Mouse (Mus musculus) c-Kit-positive CD71-positive TER-119-negative erythroid progenitor cells, embryonic 14.5 days (primary cell): ENCODE data around the gene Tspan1.

ENCODE experiments used
- DNase-seq: peaks from one replicate; pipeline ENCODE4 v3.0.0-alpha.2; 2013; ENCODE audit warnings: low read depth

Tspan1 gene

GRCm38 (mm10) chr4:116167404-116167803, at the start of gene Tspan1:
Gene Tspan1 (minus strand): TSS chr4:116167601.
- no peak for DNase-seq

DNA sequence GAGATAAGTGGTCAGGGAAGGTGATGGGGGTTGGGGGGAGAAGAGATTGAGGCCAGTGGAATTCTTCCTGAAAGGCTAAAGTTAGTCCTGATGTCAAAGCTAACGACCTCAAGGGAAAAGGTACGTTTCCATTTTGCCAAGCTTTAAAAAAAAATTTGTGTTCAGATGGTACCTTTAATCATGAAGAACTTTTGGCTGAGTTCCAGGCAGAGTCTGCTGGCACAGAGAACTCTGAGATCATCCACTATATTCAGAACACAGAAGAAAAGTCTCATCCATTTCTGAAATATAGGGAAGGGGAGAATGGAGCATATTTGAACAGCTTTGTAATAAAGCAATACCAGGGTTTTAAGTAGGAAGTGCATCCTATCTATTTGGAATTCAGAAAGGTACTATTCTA, 49.6 kb upstream of the Tspan1 start:
- no peak for DNase-seq

GRCm38 (mm10) chr4:116215895-116216605, 48.6 kb upstream of the Tspan1 start:
- DNase-seq: no peak

- DNase-seq: no peak
These were observed 41.5 kb upstream of the Tspan1 start for GRCm38 (mm10) chr4:116208891-116209290.

- DNase-seq: no peak
These were observed 39.1 kb upstream of the Tspan1 start for GRCm38 (mm10) chr4:116206531-116206930.

GRCm38 (mm10) chr4:116204422-116204821, 37.0 kb upstream of the Tspan1 start:
- no peak for DNase-seq

- no peak for DNase-seq
These were observed 31.0 kb upstream of the Tspan1 start for GRCm38 (mm10) chr4:116198422-116198821.

DNA sequence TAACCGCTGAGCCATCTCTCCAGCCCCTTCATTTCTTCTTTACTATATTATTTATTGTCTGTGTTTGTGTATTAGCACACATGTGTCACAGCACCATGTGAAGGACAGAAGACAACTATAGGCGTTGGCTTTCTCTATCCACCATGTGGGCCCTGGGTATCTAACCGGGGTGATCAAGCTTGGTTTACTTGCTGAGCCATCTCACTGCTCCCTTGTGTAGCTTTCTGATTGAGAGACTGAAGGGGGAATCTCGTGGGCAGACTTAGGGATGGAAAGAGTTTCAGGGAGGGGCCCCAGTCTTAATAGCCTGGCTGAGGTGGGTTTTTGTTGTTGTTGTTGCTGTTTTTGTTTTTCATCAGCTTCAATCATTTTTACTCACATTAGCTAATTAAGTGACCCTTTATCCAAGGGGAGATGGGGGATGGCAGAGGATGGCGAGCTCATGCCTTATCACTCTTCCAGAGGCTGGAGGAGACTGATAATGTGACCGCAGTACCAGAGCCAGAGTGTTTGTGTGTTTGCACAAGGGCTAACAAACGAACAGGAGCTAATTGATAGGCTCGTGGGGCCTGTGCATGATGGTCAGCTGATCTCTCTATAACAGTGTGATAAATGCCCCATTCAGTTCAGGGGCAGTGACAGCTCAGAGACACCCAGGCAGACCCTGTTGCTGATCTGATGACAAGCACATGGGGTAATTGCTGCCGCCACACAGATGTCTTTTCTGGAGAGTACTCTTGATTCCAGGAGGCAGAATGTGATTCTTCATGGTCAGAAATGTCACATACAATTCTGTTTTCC, 26.4 kb upstream of the Tspan1 start:
- DNase-seq: peak; percentile 72

- no peak for DNase-seq
These were observed 25.0 kb upstream of the Tspan1 start for GRCm38 (mm10) chr4:116192286-116192835.

DNA sequence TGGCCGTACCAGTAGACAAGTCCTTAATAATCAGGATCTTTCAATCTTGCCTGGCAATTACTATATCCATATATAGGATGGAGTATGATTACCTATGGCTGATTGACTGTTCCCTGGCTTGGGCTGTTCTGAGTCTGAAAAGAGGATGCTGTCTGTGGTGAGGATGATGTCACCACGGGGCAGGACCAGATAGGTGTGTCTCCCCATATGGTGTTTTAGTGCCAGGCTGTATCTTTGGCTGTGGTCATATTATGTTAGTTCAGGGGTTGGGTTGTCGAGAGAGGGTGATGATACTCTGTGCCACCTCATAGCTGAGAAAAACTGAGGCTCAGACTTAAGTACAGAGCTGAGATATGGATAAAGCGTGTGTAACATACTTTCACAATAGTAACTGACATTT, 17.7 kb upstream of the Tspan1 start:
- DNase-seq: no peak

DNA sequence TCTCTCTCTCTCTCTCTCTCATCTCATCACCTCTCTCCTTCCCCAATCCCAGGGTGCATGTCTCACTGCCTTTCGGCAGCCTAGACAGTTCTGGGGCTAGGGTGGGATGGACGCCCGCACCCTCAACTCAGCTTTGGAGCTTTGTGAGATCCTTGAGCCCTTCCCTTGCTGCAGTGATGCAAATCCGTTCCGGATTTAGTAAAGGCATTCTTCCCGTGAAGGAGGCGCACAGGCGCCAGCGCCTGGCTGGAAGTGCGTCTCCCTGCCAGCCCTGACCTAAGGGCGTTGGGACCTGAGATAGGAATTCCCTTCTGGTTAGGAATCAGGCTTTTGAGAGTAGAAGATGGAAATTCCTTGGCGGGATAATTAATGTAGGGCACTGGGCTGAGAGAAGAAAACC, 15.3 kb upstream of the Tspan1 start:
- no peak for DNase-seq

DNA sequence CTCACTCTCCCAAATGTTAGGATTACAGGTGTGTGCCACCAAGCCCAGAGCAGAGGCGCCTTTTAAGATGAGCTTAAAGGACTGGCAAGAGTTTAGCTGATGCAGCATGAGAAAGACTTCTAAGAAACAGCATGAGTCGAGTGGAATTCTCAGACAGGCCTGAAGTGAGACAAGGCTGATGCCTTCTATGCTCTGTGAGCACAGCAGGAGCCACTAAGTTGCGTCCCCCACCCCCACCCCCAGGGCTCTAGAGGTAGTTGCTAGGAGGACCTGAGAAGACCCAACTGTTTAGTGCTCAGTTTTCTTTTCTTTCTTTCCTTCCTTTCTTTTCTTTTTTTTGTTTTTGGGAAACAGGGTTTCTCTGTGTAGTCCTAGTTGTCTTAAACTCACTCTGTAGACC, 14.7 kb upstream of the Tspan1 start:
- no peak for DNase-seq

DNA sequence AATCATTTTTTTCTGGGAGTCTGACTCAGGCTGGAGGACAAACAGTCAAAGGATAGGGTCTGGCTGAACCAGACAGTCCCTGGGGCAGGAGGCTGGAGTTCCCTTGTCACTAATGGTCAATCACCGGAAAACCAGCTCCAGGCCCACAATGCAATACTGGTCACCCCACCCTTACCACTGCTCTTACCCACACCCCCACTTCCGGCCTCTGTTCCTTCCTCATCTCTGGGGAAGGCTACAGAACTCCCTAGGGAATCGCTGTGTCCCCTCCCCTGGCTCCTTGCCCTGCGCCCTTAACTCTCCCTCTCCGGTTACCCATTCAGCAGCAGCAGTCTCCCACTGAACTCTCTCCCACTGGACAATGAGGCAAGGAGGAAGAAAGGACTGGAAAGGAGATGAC, 9.7 kb upstream of the Tspan1 start:
- no peak for DNase-seq

DNA sequence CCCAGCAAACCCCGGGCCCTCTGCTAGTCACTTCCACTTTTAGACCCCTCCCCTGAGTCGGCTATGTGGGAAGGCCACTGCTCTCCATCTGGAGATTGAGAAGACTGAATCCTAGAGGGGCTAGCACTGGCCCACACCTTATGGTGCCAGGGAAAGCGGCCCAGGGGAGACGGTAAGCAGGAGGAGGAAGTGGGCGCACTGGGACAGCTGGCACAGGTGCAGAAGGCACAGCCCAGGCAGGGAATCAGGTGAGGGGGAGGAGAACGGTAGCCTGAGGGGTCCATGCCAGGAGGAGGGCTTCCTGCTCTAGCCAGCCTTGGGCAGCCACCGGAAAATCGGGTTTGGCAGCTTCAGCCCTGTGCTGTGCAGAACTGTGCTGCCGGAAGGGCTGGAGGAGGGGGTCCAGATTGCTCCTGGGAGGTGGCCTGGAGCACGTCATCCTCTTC, 9.2 kb upstream of the Tspan1 start:
- no peak for DNase-seq

DNA sequence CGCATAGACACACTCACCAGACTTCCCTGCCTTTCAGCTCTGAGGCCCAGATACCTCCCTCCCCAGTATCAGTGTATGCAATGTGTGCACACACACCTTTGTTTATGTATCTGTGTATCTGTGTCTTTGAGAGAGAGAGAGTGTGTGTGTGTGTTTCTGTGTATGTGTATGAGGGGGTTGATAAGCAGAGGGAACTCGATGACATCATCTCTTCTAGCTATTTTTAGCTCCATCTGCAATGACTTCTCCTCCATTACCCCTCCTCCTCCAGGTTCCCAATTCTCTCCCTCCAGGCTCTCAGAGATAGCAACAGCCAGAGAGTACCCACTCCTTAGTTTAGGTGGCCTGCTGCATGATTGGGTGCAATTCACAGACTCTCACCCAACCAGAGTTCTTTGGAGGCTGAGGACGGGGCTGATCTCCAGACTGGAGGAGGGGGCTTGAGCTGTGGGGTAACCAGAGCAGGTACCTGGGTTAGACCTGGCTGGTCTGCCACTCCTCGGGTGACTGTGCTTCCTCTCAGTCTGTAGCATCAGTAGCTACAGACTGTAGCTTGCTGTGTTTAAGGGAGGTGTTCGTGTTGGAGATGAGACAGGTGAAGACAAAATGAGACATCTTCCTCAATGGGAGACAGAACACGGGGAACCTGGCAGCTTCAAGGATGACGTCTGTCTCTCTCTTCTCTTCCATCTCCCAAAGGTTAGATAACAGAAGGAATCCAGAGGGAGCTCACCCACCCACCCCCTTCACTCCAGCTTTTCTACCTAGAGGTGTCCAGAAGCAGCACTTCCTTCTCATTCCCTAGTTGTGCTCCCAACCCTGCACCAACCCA, 8.5 kb upstream of the Tspan1 start:
- DNase-seq: peak; percentile 66

DNA sequence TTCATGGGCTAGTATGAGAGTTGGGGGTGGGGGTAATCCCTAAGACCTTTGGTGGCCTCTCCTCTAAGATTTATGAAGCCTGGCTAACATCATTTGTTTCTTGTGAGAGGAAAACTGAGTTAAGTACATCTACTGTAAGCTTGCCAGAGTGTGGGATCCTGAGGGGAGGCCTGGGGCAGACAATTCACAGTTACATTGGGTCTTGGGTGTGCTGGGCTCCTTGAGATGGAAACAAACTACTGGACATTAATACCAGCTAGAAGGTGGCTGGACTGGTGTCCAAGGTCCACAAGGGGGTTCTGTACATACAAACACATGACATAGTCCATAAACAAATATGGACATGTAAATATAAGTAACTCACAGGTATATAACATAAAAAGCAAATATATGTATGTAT, 7.7 kb upstream of the Tspan1 start:
- DNase-seq: no peak

- no peak for DNase-seq
These were observed 7.2 kb upstream of the Tspan1 start for GRCm38 (mm10) chr4:116174466-116175116.

DNA sequence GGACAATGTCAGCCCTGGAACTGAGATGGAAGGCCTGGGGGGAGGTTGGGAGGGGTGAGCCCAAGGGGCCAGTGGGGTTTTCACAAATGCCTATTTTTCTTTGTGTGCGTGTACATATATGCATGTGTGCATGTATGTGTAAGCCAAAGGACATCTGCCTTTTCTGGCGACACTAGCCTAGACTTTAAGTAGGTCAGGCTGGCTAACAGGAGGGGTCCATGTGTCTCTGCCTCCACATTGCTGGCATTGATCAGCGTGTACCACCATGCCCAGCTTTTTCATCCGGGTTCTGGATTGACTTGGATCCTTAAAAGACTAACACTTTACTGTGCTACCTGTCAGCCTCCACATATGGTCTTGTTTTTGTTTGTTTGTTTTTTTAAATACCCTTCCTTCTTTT, 6.4 kb upstream of the Tspan1 start:
- no peak for DNase-seq

DNA sequence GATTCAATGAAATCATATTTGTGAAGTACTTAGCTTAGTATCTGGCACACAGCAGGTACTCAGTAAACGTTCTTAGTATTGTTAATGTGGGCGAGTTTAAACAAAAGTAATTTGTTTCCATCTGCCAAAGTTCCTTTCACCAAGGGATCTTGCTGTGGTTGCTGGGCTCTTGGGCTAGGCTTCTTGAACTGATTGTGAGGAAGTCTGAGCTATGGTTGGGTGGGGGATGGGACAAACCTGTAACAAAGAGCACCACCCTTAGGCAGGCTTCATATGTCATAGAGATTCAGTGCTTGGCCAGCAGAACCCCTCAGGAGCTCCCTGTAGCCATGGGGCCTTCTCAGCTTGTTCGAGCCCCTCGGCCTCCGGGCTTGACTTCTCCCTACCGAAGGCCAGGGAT, 5.7 kb upstream of the Tspan1 start, which contains the start of the genes 1700042G07Rik and Gm49337:
Gene 1700042G07Rik, plus strand, starts transcription at position 301 of the 400 bp plus-strand sequence.
Gene Gm49337, plus strand, starts transcription at position 313 of the 400 bp plus-strand sequence.
- no peak for DNase-seq

DNA sequence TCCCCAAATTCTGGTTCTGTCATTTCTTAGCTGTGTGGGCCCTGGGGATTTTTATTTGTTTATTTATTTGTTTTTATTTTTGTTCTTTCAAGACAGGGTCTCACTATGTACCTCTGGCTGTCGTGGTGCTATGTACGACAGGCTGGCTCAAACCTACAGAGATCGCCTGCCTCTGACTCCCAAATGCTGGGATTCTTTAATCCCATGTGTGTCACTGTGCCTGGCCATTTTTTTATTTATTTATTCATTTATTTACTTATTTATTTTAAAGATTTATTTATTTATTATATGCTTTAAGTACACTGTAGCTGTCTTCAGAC, 1.9 kb upstream of the Tspan1 start:
- no peak for DNase-seq

DNA sequence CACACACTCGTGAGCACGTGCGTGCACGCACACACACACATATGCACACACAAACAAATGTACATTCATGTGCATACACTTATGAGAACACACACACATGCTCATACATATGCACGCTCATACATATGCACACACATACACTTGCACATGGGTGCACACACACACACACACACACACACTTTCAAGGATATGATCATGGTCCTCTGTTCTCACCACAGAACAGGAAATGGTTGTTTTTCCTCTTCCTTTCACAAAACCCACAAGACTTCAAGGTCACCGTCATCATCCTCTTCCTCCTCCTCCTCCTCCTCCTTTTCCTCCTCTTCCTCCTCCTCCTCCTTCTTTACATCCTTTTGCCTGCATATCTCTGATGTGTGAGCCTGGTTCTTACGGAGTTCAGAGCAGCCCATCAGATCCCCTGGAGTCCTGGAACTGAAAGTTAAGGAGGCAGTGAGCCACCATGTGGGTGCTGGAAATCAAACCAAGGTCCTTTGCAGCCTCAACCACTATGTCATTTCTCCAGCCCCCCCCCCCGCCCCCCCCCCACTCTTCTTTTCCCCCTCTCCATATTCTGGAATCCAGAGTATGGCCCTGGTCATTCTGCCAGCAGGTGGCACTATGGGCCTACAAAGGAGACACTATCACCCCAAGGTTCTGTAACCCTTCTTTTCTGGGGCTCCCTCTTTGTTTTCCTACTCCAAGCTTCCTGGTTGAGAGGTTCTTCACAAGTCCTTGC, 1.4 kb upstream of the Tspan1 start:
- DNase-seq: no peak
